ENCODE assay signal across 15 mouse cellular contexts in the genomic region with DNA sequence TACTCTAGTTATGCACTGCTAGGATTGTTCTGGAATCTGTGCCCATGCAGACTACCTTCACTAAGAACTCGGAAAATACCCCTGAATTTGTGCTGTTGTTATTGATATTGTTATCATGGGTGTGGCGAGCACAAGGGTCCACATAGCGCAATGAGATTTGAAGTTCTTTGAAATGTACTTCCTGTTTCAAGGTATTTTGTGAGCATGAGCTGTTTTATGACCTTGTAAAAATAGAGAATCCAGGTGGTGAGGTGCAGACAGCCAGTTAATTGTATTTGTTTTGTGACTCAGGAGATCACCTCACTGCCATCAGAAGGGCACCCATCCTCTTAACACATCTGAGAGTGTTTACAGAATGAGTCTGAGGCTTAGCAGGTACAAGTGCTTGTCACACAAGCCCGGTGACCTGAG. TPM values are rescaled to one million over a fixed set of nuclear protein-coding genes. Genes with fewer than 3 reads are reported as not detected.
DNase-seq lines count a peak whose midpoint lies in the region.
"Had no signal": no experiment of that assay in that cellular context is flagged by ENCODE, and none has a peak within 500 bp of the region (broad histone marks: within the 10 kb centered on the region; RNA-seq: fewer than 3 reads in every experiment).

No protein-coding gene starts in this region.

- 21% methylated on average over 4 of the region's 4 CpGs for WGBS in large intestine, adult 2 months

- peak; percentile 29 for DNase-seq in CD4-positive, CD25-positive, alpha-beta regulatory T cell, adult 2 months (ENCODE audit: low read depth, low spot score)
- peak; percentile 28 for DNase-seq in T-cell, adult 2 months (ENCODE audit: low spot score)
- DNase-seq in large intestine, adult 2 months (ENCODE audit: low read depth, low spot score) = peak; percentile 77
- DNase-seq in embryo, embryonic 9.5 days (ENCODE audit: extremely low spot score) = no peak
- DNase-seq in heart, postnatal 4 days = no peak
- no peak for DNase-seq in thymus, postnatal 36 days
- DNase-seq in ovary, postnatal 10 days (ENCODE audit: low spot score) = no peak
- DNase-seq: adrenal gland, adult 2 months; adrenal gland, postnatal 36 days; cerebellum, adult 8-10 months; cerebellum, postnatal 25 days; heart, postnatal 10 days; kidney, postnatal 14 days; lung, embryonic 14.5 days; thymus, postnatal 25 days had no signal

RNA-seq across cellular contexts. Expression of a gene that starts 46.9 kb away (rescaled TPM):
- polyA plus RNA-seq in large intestine, adult 2 months (2012; rRNA removed) = 4.9 and 9.8 TPM in 2 replicates
- total RNA-seq in heart, postnatal 4 days (2021) = 10 to 100 TPM; 25.5 to 28.0 TPM

Comparison
In these comparisons a context has a peak if more than half of its experiments do, and no peak if none do; other contexts are left out.
1. DNase-seq: peak in CD4-positive, CD25-positive, alpha-beta regulatory T cell, adult 2 months (single experiment), T-cell, adult 2 months (single experiment) and large intestine, adult 2 months (single experiment); none in embryo, embryonic 9.5 days (single experiment), heart, postnatal 4 days (single experiment), thymus, postnatal 36 days (0 of 2) and ovary, postnatal 10 days (single experiment).